Mouse (Mus musculus) kidney, adult 9 months (tissue): ENCODE data around the gene Trpv6.

Experiments
- DNase-seq: peaks from one replicate; pipeline ENCODE4 v3.0.0; 2022

Gene Trpv6

DNA sequence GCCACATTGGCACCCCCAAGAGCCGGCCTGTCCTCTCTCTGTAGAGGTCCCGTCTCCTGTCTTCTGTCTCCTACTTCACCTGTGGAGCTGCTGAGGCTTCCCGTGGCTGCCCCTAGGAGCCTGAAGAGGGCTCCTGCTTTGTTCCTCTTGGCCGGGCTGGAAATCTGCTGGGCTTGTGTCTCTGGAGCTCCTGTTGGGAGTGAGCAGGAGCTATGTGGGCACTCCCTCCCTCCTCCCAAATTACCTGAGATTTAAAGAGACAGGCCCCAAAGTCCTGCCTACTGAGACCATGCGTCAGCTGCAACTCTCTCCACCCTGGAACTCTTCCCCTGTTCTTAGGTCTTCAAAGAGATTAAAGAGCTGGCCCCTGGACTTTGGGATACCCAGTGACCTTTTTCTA is at the start of gene Trpv6:
Trpv6 (minus strand) TSS at position 228 of the 400 bp plus-strand sequence.
- DNase-seq: no peak

GRCm38 (mm10) chr6:41685596-41685995 is 49.4 kb upstream of the Trpv6 start:
- peak; percentile 72 for DNase-seq

DNA sequence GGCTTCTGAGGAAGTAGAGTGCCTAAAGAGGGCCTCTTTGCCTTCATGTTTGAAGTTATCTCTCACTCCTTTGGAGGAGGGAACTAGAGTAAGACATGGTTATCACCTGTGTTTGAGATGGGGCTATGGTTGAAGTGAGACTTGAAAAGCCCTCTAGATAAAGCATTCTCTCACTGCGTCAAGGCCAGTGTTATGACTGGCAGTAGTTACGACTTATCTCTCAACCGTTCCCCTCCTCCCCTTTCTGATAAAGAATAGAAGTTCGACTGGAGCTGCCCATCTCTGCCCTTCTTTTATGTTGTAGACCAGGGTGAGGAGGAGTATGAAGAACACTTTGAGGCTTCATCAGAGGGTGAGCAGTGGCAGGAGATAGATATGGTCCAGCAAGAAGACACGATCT is 48.7 kb upstream of the Trpv6 start:
- DNase-seq: no peak

GRCm38 (mm10) chr6:41684131-41684530 is 47.9 kb upstream of the Trpv6 start, which contains the start of gene Llcfc1:
Gene Llcfc1, plus strand, starts transcription at chr6:41684431.
- no peak for DNase-seq

DNA sequence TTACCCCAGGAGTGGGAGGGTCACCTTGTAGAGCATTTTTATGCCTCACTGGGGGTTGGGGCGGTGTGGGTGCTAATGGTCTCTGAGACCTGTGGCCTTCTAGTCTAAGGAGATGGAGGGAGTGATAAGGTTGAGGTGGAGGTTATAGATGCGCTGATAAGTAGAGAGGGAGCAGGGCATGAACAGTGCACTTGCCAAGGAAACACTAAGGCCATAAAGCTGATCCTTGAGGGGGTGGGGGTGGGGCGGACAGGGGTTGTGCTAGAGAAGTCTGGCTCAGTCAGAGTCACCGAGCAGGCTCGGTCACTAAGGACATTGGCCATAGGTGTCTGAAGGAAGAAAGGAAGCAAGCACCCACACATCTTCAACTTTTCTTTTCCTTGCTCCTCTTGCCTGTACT is 45.5 kb upstream of the Trpv6 start:
- DNase-seq: peak; percentile 16

DNA sequence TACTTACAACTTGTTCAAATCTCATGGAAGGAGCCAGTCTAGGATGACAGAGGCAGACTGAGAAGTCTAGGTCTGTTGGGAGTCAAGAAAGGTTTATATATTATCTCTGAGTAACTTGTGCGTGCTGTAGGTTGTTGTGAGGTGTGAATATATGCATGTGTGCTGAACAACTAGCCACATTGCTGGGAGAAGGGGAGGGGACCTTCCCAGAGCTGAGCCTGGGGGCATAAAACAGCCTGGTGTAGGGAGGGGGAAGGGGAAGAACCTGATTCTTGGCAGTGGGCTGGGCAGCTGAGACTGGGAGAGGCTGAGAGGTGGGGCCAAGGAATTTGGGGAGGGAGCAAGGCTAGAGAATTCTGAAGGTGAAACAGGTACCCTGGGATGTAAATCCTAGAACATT is 44.5 kb upstream of the Trpv6 start, which contains the start of gene Trpv5:
Trpv5 (minus strand) TSS at position 101 of the 400 bp plus-strand sequence.
- no peak for DNase-seq

GRCm38 (mm10) chr6:41676530-41676929 is 40.3 kb upstream of the Trpv6 start:
- DNase-seq: no peak

- DNase-seq: peak; percentile 28
Observed at GRCm38 (mm10) chr6:41662320-41662719, 26.1 kb upstream of the Trpv6 start.

DNA sequence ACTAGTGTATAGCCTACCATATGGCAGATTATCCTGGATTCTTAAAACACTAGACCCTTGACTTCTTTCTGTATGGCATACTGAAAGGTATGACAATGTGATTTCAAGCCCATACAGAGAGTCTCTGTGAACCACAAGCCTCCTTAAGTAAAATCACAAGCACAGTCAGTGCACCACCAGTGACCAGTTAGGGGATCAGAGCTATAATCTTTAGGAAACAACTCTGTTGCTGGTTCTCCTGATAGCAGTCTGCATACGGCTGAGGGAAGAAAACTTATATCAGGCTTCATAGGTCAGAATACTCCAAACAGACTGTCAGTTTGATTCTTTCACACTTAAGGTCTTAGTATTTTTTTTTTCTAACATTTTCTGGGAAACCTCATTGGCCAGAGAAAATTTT is 22.3 kb upstream of the Trpv6 start:
- DNase-seq: no peak

GRCm38 (mm10) chr6:41654648-41655047 is 18.4 kb upstream of the Trpv6 start:
- DNase-seq: no peak

DNA sequence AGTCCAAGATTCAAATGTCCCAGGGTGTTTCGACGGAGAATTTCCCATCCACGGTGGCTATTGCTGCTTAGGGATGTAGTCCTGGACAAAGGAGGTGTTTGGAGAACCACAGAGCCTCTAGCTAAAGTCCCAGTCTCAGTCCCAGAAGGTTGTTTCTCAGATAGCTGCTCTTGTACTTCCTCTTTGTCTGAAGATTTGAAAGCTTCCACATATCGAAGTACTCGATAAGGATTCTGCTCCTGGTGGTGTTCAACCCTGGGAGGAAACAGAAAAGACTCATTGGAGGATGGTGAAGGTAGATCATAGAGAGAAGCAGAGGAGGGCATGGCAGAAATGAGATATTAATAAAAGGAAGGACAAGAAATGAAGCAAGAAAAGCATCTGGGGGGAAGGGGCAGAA is 17.0 kb upstream of the Trpv6 start:
- DNase-seq: no peak

DNA sequence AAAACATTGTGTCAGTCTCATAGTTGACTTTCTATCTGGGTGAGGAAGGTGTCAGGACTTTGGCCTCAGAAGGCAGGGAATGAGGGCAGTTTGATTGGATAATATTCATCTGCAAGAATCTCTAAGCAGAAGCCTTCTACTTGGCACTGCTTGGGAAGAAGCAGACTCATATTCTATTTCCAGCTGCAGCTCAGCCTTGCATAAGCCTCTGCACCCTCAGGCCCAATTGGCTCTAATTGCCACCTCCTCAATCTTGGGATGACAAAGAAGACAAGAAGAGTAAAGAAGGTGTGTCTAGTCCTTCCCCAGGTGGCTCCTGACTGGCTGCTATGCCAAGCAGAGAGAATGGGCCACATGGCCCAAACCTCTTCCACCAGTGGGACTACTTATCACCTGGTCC is 10.5 kb upstream of the Trpv6 start:
- no peak for DNase-seq

DNA sequence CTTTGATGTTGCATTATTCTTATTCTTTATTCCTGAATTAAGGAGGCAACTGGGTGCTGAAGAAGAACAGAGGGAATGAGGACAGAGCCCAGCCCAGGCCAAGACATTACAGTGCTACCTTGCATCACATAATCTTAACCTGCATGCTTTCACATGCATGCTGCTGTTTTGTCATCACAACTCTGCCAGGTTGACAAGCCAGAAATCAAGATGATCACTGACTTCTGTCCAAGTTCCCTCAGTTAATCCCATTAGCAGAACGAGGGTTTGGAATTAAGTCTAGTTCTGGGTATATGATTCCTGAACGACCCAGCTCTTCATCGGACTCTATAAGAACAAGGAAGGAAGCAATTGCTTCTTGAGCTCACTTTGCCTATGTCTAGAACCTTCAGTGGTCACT is 10.0 kb upstream of the Trpv6 start:
- no peak for DNase-seq

GRCm38 (mm10) chr6:41643227-41643626 is 7.0 kb upstream of the Trpv6 start:
- DNase-seq: no peak

- no peak for DNase-seq
Observed at GRCm38 (mm10) chr6:41642765-41643164, 6.6 kb upstream of the Trpv6 start.

GRCm38 (mm10) chr6:41641173-41641866 is 5.1 kb upstream of the Trpv6 start:
- DNase-seq: no peak

GRCm38 (mm10) chr6:41640449-41640848 is 4.2 kb upstream of the Trpv6 start:
- DNase-seq: no peak

- no peak for DNase-seq
Observed at GRCm38 (mm10) chr6:41637927-41638506, 1.8 kb upstream of the Trpv6 start.

DNA sequence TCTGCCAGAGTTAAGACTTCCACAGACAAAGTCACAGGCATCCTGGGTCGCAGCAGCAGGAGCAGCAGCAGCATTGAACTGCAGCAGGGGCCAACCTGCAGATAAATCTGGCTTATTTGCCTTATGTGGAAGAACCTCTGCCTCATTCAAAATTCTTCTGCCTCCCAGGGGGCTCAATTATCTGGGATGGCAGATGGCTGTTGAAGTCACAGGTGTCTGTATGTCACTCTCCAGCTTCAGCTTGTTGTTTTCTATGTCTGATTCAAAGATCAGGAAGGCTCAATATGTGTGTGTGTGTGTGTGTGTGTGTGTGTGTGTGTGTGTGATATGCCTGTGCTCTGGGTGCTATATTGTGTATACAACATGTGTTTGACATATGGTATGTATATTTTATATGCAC is 1.2 kb upstream of the Trpv6 start:
- no peak for DNase-seq

GRCm38 (mm10) chr6:41635211-41635610 is 994 bp downstream of the Trpv6 start:
- no peak for DNase-seq

DNA sequence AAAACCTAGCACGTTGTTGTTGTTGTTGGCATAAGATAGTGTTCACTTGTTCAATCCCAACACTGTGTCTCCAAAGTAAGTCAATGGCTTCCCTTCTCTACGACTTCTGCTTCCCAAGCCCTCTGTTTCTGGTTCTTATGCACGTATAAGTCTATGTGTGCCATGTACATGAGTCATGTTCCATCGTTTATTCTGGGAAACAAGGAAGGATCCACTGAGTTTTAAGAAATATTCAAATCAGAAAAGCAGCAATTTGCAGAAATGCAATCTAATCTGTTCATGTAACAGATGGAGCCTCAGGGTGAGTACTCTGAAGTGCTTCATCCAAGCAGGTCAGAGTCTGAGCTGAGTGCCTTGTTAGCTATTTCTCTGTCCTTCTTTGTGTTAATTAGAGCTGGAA is 4.7 kb downstream of the Trpv6 start:
- DNase-seq: no peak

DNA sequence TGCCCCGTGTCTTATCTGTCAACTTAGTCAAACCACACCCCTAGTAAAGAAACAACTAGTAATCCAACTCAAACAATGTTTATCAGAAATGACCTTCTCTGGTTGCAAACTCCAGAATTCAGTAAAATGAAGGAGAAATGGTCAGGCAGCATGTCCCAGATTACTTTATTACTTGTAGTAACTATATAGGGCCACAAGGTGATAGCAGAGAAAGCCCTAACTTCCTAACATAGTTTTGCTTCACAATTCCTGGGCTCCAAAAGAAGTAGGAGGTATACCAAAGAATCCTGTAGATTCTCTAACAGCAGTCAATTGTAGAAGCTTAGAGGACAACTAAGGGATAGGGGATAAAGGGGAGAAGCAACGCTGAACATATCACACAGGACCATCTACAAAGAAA is 5.4 kb downstream of the Trpv6 start:
- no peak for DNase-seq

DNA sequence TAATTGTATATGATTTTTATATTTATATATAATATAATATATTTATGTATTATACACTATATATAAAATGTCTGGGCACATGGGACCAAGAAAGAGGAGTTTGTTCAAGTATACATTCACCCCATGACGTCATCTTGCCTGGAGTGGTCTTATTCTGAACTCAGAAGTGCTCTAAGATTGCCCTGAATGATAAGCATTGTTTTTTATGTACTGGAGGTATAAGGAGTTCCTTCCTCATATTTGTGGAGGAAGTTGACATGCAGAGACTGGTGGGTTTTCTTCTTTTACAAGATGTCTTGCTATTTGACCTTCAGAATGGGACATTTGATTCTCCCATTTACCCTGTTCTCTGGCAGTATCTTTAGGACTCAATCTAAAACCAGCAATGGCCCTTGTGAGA is 8.0 kb downstream of the Trpv6 start:
- DNase-seq: no peak

GRCm38 (mm10) chr6:41622661-41623060 is 13.5 kb downstream of the Trpv6 start:
- peak; percentile 17 for DNase-seq
